Mouse (Mus musculus): Measurements from ENCODE around the gene Ankrd11. TPM values are rescaled to one million over a fixed set of nuclear protein-coding genes. Genes with fewer than 3 reads are reported as not detected.

Gene Ankrd11
- polyA plus RNA-seq, 1 experiment from 2014 or later, result 58.2 TPM

- Histone ChIP-seq H3K36me3 (no peaks in the 10 kb centered on the region), H3K27me3 (no peaks in the 10 kb centered on the region), H3K9ac (peak overlapping the region; percentile 47), H3K4me1 (replicated peaks) (peaks cover 12% of the 10 kb centered on the region), H3K27ac (replicated peaks) (no peak overlapping the region), H3K9me3 (peaks cover 15% of the 10 kb centered on the region; the same call in 1 of the 2 replicates), H3K4me2 (peak overlapping the region; percentile 52), H3K4me3 (peak overlapping the region; percentile 29)
- ATAC-seq (ENCODE audit: low read depth), result 0 out of 2 replicates have a peak, but pooled peaks have one; percentile 41
- 59% methylated on average over 26 of the region's 26 CpGs for WGBS
Measured at GRCm38 (mm10) chr8:122864719-122865129, 177.4 kb downstream of the Ankrd11 start.

- Histone ChIP-seq H3K36me3 (no peaks in the 10 kb centered on the region), H3K9ac (no peak overlapping the region), H3K27ac (replicated peaks) (no peak overlapping the region), H3K4me3 (no peak overlapping the region), H3K4me2 (no peak overlapping the region), H3K27me3 (no peaks in the 10 kb centered on the region), H3K4me1 (replicated peaks) (peaks cover 8% of the 10 kb centered on the region), H3K9me3 (peaks cover 5% of the 10 kb centered on the region; the same call in 1 of the 2 replicates)
- 59% methylated on average over 13 of the region's 13 CpGs for WGBS
- no peak for ATAC-seq (ENCODE audit: low read depth)
Measured at GRCm38 (mm10) chr8:122859843-122860242, 182.2 kb downstream of the Ankrd11 start.

- Histone ChIP-seq H3K36me3 (no peaks in the 10 kb centered on the region), H3K4me3 (no peak overlapping the region), H3K4me1 (replicated peaks) (peaks cover 13% of the 10 kb centered on the region), H3K4me2 (no peak overlapping the region), H3K27ac (replicated peaks) (no peak overlapping the region), H3K27me3 (no peaks in the 10 kb centered on the region), H3K9ac (no peak overlapping the region), H3K9me3 (no peaks in the 10 kb centered on the region)
- no peak for ATAC-seq (ENCODE audit: low read depth)
- 84% methylated on average over 8 of the region's 8 CpGs for WGBS
Measured at GRCm38 (mm10) chr8:122856288-122856687, 185.8 kb downstream of the Ankrd11 start.

GRCm38 (mm10) chr8:122855123-122855522, 187.0 kb downstream of the Ankrd11 start:
- Histone ChIP-seq H3K4me3 (no peak overlapping the region), H3K27ac (replicated peaks) (no peak overlapping the region), H3K4me1 (replicated peaks) (peaks cover 13% of the 10 kb centered on the region), H3K36me3 (no peaks in the 10 kb centered on the region), H3K4me2 (no peak overlapping the region), H3K9me3 (no peaks in the 10 kb centered on the region), H3K9ac (no peak overlapping the region), H3K27me3 (no peaks in the 10 kb centered on the region)
- 85% methylated on average over 4 of the region's 4 CpGs for WGBS
- no peak for ATAC-seq (ENCODE audit: low read depth)

GRCm38 (mm10) chr8:122854388-122854787, 187.7 kb downstream of the Ankrd11 start:
- H3K4me1 ChIP-seq (replicated peaks), result peaks cover 13% of the 10 kb centered on the region
- H3K4me2 ChIP-seq, result no peak overlapping the region
- no peak overlapping the region for H3K4me3 ChIP-seq
- WGBS, result 77% methylated on average over 7 of the region's 7 CpGs
- no peaks in the 10 kb centered on the region for H3K9me3 ChIP-seq
- H3K27me3 ChIP-seq, result no peaks in the 10 kb centered on the region
- H3K27ac ChIP-seq (replicated peaks), result no peak overlapping the region
- no peaks in the 10 kb centered on the region for H3K36me3 ChIP-seq
- ATAC-seq (ENCODE audit: low read depth), result no peak
- H3K9ac ChIP-seq, result 0 out of 2 replicates have a peak overlapping the region, but pooled peaks have one; percentile 12

GRCm38 (mm10) chr8:122853340-122853771, 188.7 kb downstream of the Ankrd11 start:
- H3K9ac ChIP-seq, result no peak overlapping the region
- WGBS, result 8% methylated on average over 11 of the region's 11 CpGs
- peaks cover 13% of the 10 kb centered on the region for H3K4me1 ChIP-seq (replicated peaks)
- no peak overlapping the region for H3K27ac ChIP-seq (replicated peaks)
- no peaks in the 10 kb centered on the region for H3K36me3 ChIP-seq
- no peak overlapping the region for H3K4me2 ChIP-seq
- no peaks in the 10 kb centered on the region for H3K27me3 ChIP-seq
- peak; percentile 49; the same call in 1 of the 2 replicates for ATAC-seq (ENCODE audit: low read depth)
- no peaks in the 10 kb centered on the region for H3K9me3 ChIP-seq
- H3K4me3 ChIP-seq, result no peak overlapping the region

- H3K27me3 ChIP-seq, result no peaks in the 10 kb centered on the region
- H3K27ac ChIP-seq (replicated peaks), result no peak overlapping the region
- H3K36me3 ChIP-seq, result no peaks in the 10 kb centered on the region
- H3K4me2 ChIP-seq, result no peak overlapping the region
- H3K9me3 ChIP-seq, result no peaks in the 10 kb centered on the region
- H3K9ac ChIP-seq, result no peak overlapping the region
- no peak overlapping the region for H3K4me3 ChIP-seq
- ATAC-seq (ENCODE audit: low read depth), result no peak
- WGBS, result 56% methylated on average over 1 of the region's 1 CpGs
- H3K4me1 ChIP-seq (replicated peaks), result peaks cover 17% of the 10 kb centered on the region
Measured at GRCm38 (mm10) chr8:122852546-122852905, 189.6 kb downstream of the Ankrd11 start.

GRCm38 (mm10) chr8:122851692-122852545, 190.2 kb downstream of the Ankrd11 start:
- WGBS, result 82% methylated on average over 12 of the region's 12 CpGs
- H3K27me3 ChIP-seq, result no peaks in the 10 kb centered on the region
- H3K4me3 ChIP-seq, result no peak overlapping the region
- H3K4me2 ChIP-seq, result no peak overlapping the region
- ATAC-seq (ENCODE audit: low read depth), result no peak
- no peak overlapping the region for H3K27ac ChIP-seq (replicated peaks)
- H3K9me3 ChIP-seq, result no peaks in the 10 kb centered on the region
- no peaks in the 10 kb centered on the region for H3K36me3 ChIP-seq
- H3K4me1 ChIP-seq (replicated peaks), result peaks cover 17% of the 10 kb centered on the region
- no peak overlapping the region for H3K9ac ChIP-seq

GRCm38 (mm10) chr8:122850641-122851240, 191.3 kb downstream of the Ankrd11 start:
- Histone ChIP-seq H3K27me3 (no peaks in the 10 kb centered on the region), H3K27ac (replicated peaks) (no peak overlapping the region), H3K9ac (no peak overlapping the region), H3K4me3 (no peak overlapping the region), H3K4me2 (no peak overlapping the region), H3K36me3 (no peaks in the 10 kb centered on the region), H3K4me1 (replicated peaks) (peaks cover 17% of the 10 kb centered on the region), H3K9me3 (no peaks in the 10 kb centered on the region)
- 62% methylated on average over 3 of the region's 3 CpGs for WGBS
- no peak for ATAC-seq (ENCODE audit: low read depth)

GRCm38 (mm10) chr8:122849152-122849910, 192.7 kb downstream of the Ankrd11 start:
- Histone ChIP-seq H3K9ac (no peak overlapping the region), H3K27ac (replicated peaks) (no peak overlapping the region), H3K4me1 (replicated peaks) (peaks cover 17% of the 10 kb centered on the region), H3K4me2 (no peak overlapping the region), H3K9me3 (no peaks in the 10 kb centered on the region), H3K4me3 (no peak overlapping the region), H3K27me3 (no peaks in the 10 kb centered on the region), H3K36me3 (no peaks in the 10 kb centered on the region)
- 60% methylated on average over 9 of the region's 11 CpGs for WGBS
- no peak for ATAC-seq (ENCODE audit: low read depth)

GRCm38 (mm10) chr8:122847829-122848561, 194.1 kb downstream of the Ankrd11 start, which contains the start of gene Cdh15:
Cdh15 (plus strand) TSS chr8:122847966.
- Histone ChIP-seq H3K4me3 (no peak within 1 kb of the TSS), H3K4me2 (no peak within 1 kb of the TSS), H3K27ac (replicated peaks) (no peak within 1 kb of the TSS), H3K36me3 (no peaks in the 10 kb centered on the region), H3K27me3 (no peaks in the 10 kb centered on the region), H3K9me3 (no peaks in the 10 kb centered on the region), H3K4me1 (replicated peaks) (peaks cover 8% of the 10 kb centered on the region), H3K9ac (no peak within 1 kb of the TSS)
- ATAC-seq (ENCODE audit: low read depth), result peak; percentile 61; the same call in 1 of the 2 replicates
- 18% methylated on average over 18 of the region's 18 CpGs for WGBS
